ENCODE assay signal across 8 mouse cellular contexts in the genomic region with DNA sequence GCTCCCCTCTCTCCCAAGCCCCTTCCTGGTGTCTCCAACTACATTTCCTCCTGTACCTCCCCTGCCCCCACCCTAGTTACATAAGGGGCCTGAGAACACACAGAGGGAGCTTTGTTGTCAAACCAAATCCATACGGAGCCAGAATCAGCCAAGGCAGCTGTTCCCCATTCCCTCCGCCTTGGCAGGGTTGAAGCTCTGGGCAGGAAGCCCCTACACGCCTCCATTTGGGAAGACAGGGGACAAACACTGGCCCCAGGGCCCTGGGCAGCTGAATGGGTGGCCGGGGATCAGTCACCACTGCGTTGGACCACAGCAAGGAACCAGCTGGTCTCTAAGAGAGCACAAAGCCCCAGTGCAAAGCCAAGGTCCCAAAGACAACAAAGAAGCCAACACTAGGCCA. TPM values are rescaled to one million over a fixed set of nuclear protein-coding genes. Genes with fewer than 3 reads are reported as not detected.
DNase-seq lines count a peak whose midpoint lies in the region; ATAC-seq and TF ChIP-seq lines count a peak whose summit lies in the region.

No protein-coding gene starts in this region.

- H3K4me1 ChIP-seq in liver, adult 2 months (ENCODE audit: control insufficient read depth, insufficient read depth, low read length), result peaks cover 66% of the 10 kb centered on the region
- peaks cover 80% of the 10 kb centered on the region for H3K4me1 ChIP-seq in embryonic facial prominence, embryonic 13.5 days
- H3K4me1 ChIP-seq in heart, embryonic 16.5 days (ENCODE audit: control insufficient read depth, insufficient read depth, low read length), result peaks cover 51% of the 10 kb centered on the region

- peaks cover 64% of the 10 kb centered on the region; the same call in 1 of the 2 replicates for H3K79me2 ChIP-seq in liver, adult 2 months (ENCODE audit: control insufficient read depth, insufficient read depth, low read length)

- DNase-seq in liver, adult 2 months (ENCODE audit: extremely low read depth, low read depth, low spot score), result no peak
- no peak for DNase-seq in liver
- DNase-seq in left cerebral cortex, adult 11 months (ENCODE audit: low spot score), result peak; percentile 80
- peak; percentile 88 for DNase-seq in lung, postnatal 10 days
- DNase-seq in thymus, postnatal 14 days, result no peak

- H3K27me3 ChIP-seq in liver, adult 2 months (ENCODE audit: control insufficient read depth, insufficient read depth, low read length), result no peaks in the 10 kb centered on the region
- H3K27me3 ChIP-seq in embryonic facial prominence, embryonic 13.5 days, result no peaks in the 10 kb centered on the region
- no peaks in the 10 kb centered on the region for H3K27me3 ChIP-seq in heart, embryonic 16.5 days (ENCODE audit: control insufficient read depth, insufficient read depth, low read length)

- 18% methylated on average over 5 of the region's 5 CpGs for WGBS in liver, adult 2 months
- WGBS in embryonic facial prominence, embryonic 13.5 days, result 16% methylated on average over 5 of the region's 5 CpGs
- WGBS in heart, embryonic 16.5 days, result 62% methylated on average over 5 of the region's 5 CpGs

- no peaks in the 10 kb centered on the region for H3K9me3 ChIP-seq in embryonic facial prominence, embryonic 13.5 days
- H3K9me3 ChIP-seq in heart, embryonic 16.5 days (replicated peaks; ENCODE audit: control insufficient read depth, low read length), result no peaks in the 10 kb centered on the region

- H3K9ac ChIP-seq in liver, adult 2 months (ENCODE audit: low read depth, low read length), result no peak overlapping the region
- no peak overlapping the region for H3K9ac ChIP-seq in embryonic facial prominence, embryonic 13.5 days
- no peak overlapping the region for H3K9ac ChIP-seq in heart, embryonic 16.5 days (ENCODE audit: low read length)

- no peak for TF ChIP-seq POLR2A in liver, adult 2 months (IDR thresholded peaks at IDR 0.05; ENCODE audit: extremely low read depth, insufficient read depth, low read length)

- no peaks in the 10 kb centered on the region for H3K36me3 ChIP-seq in liver, adult 2 months (ENCODE audit: control insufficient read depth, insufficient read depth, low read length)
- no peaks in the 10 kb centered on the region for H3K36me3 ChIP-seq in embryonic facial prominence, embryonic 13.5 days
- no peaks in the 10 kb centered on the region for H3K36me3 ChIP-seq in heart, embryonic 16.5 days (ENCODE audit: control insufficient read depth, insufficient read depth)

- H3K27ac ChIP-seq in liver, adult 2 months (replicated peaks; ENCODE audit: insufficient read depth, low read depth, low read length), result peak overlapping the region; percentile 41
- peak overlapping the region; percentile 92 for H3K27ac ChIP-seq in embryonic facial prominence, embryonic 13.5 days
- 0 out of 2 replicates have a peak overlapping the region, but pooled peaks have one; percentile 24 for H3K27ac ChIP-seq in heart, embryonic 16.5 days (ENCODE audit: low read length)

- H3K4me3 ChIP-seq in liver, adult 2 months (ENCODE audit: insufficient read depth, low read depth, low read length), result no peak overlapping the region
- H3K4me3 ChIP-seq in embryonic facial prominence, embryonic 13.5 days, result no peak overlapping the region
- H3K4me3 ChIP-seq in heart, embryonic 16.5 days (ENCODE audit: low read length), result no peak overlapping the region

- ATAC-seq in embryonic facial prominence, embryonic 13.5 days (ENCODE audit: insufficient number of reproducible peaks, insufficient read depth, low FRiP score, low TSS enrichment, low read depth), result peak; percentile 32; the same call in 1 of the 2 replicates
- ATAC-seq in heart, embryonic 16.5 days (replicated peaks; ENCODE audit: extremely low read depth, insufficient read depth, low FRiP score), result peak; percentile 20; the same call in 1 of the 2 replicates
- no peak for ATAC-seq in megakaryocyte-erythroid progenitor cell, adult 5-6 weeks (replicated peaks; ENCODE audit: low FRiP score, low TSS enrichment, poor library complexity, severe bottlenecking)

- H3K4me2 ChIP-seq in embryonic facial prominence, embryonic 13.5 days, result peak overlapping the region; percentile 18
- no peak overlapping the region for H3K4me2 ChIP-seq in heart, embryonic 16.5 days (ENCODE audit: low read depth, low read length)

- TF ChIP-seq CTCF in liver, adult 2 months (IDR thresholded peaks at IDR 0.05; ENCODE audit: low read depth, low read length), result no peak

RNA-seq across cellular contexts. Expression of a gene that starts 10.2 kb away (rescaled TPM):
- total RNA-seq in liver, adult 2 months (2014; rRNA removed), result 72.2 and 74.6 TPM in 2 replicates
- polyA plus RNA-seq in liver, adult 2 months (2012; rRNA removed), result 26.5 TPM in 2 replicates
- polyA plus RNA-seq in embryonic facial prominence, embryonic 13.5 days (2015; fragmentation: Nextera tagmentation; extraction: Ambion mirVana), result 42.0 and 48.2 TPM in 2 replicates
- 25.8 and 26.4 TPM in 2 replicates for polyA plus RNA-seq in heart, embryonic 16.5 days (2015; fragmentation: Nextera tagmentation; extraction: Ambion mirVana)
- total RNA-seq in megakaryocyte-erythroid progenitor cell, adult 5-6 weeks (2014; fragmentation: Nextera tagmentation), result 43.1 and 47.0 TPM in 2 replicates
- 24.2 and 31.6 TPM in 2 replicates for total RNA-seq in megakaryocyte-erythroid progenitor cell, adult 5-6 weeks (2017)

Comparison
In these comparisons a context has a peak if more than half of its experiments do, and no peak if none do; other contexts are left out.
1. DNase-seq: peak in left cerebral cortex, adult 11 months (single experiment) and lung, postnatal 10 days (single experiment); none in liver, adult 2 months (single experiment), liver (single experiment) and thymus, postnatal 14 days (single experiment).
2. H3K27ac ChIP-seq: peak in every context shown above with its lines; median percentile 92 in embryonic facial prominence, embryonic 13.5 days; 41 in liver, adult 2 months; 24 in heart, embryonic 16.5 days.